Mouse (Mus musculus): Measurements from ENCODE around the gene Tmem185a. TPM values are rescaled to one million over a fixed set of nuclear protein-coding genes. Genes with fewer than 3 reads are reported as not detected.

Gene Tmem185a
- polyA plus RNA-seq, 1 experiment = 0.40 TPM

Other genes with a start within 250 kb of the Tmem185a start
- 0.20 TPM in 1 of 2 replicates, not detected in the other for gene Ids, start 112.1 kb downstream of the Tmem185a start, polyA plus RNA-seq (2012; ENCODE audit: insufficient read depth, low replicate concordance)
- gene 1110012L19Rik, start 91.3 kb downstream of the Tmem185a start, polyA plus RNA-seq (2012; ENCODE audit: insufficient read depth, low replicate concordance) = 2.9 TPM in 1 of 2 replicates, not detected in the other